9 mouse cellular contexts compared by ENCODE assay signal in the genomic region with DNA sequence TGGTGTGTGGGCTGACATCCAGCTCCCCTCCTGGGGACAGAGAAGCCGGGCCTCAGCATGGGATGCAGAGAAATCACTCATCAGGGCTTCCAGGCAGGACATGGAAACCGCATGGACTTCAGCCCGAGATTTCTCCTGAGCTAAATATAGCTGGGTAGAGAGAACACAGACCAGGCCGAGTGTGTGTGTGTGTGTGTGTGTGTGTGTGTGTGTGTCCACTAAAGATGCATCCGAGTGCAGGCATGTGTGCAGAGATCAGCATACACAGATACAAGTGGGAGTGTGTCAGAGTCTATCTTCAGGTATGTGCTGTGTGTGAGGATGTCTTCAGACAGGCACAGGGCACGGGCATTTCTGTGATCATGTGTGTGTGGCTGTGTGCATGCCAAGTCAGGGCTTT. TPM values are rescaled to one million over a fixed set of nuclear protein-coding genes. Genes with fewer than 3 reads are reported as not detected.
DNase-seq lines count a peak whose midpoint lies in the region; ATAC-seq and TF ChIP-seq lines count a peak whose summit lies in the region.
"Had no signal": no experiment of that assay in that cellular context is flagged by ENCODE, and none has a peak within 500 bp of the region (broad histone marks: within the 10 kb centered on the region; RNA-seq: fewer than 3 reads in every experiment).

No protein-coding gene starts in this region.

- 57% methylated on average over 6 of the region's 6 CpGs for WGBS in kidney, postnatal 0 days
- 44% methylated on average over 6 of the region's 6 CpGs for WGBS in intestine, postnatal 0 days
- 63% methylated on average over 6 of the region's 6 CpGs for WGBS in forebrain, postnatal 0 days

- ATAC-seq in kidney, postnatal 0 days (replicated peaks; ENCODE audit: low FRiP score, low read depth) = peak; percentile 25; the same call in 1 of the 2 replicates
- ATAC-seq in intestine, postnatal 0 days = 0 out of 2 replicates have a peak, but pooled peaks have one; percentile 7
- ATAC-seq in forebrain, postnatal 0 days = no peak

- H3K27me3 ChIP-seq in kidney, postnatal 0 days (ENCODE audit: insufficient read depth, low read length) = no peaks in the 10 kb centered on the region
- no peaks in the 10 kb centered on the region for H3K27me3 ChIP-seq in intestine, postnatal 0 days (replicated peaks; ENCODE audit: control insufficient read depth, insufficient read depth, low read length)
- H3K27me3 ChIP-seq in forebrain, postnatal 0 days (ENCODE audit: insufficient read depth, low read length) = no peaks in the 10 kb centered on the region
- H3K27me3 ChIP-seq: forebrain, embryonic 15.5 days had no signal

- no peak overlapping the region for H3K9ac ChIP-seq in kidney, postnatal 0 days (ENCODE audit: low read depth, low read length)
- no peak overlapping the region for H3K9ac ChIP-seq in intestine, postnatal 0 days (ENCODE audit: low read depth, low read length)
- H3K9ac ChIP-seq in forebrain, postnatal 0 days = no peak overlapping the region
- H3K9ac ChIP-seq: forebrain, embryonic 15.5 days had no signal

- H3K4me1 ChIP-seq in kidney, postnatal 0 days (replicated peaks; ENCODE audit: insufficient read depth, low read length) = no peaks in the 10 kb centered on the region
- H3K4me1 ChIP-seq in intestine, postnatal 0 days (replicated peaks; ENCODE audit: control insufficient read depth, insufficient read depth, low read length) = 0 out of 2 replicates have a peak, but pooled peaks cover 2% of the 10 kb centered on the region
- no peaks in the 10 kb centered on the region for H3K4me1 ChIP-seq in forebrain, postnatal 0 days (ENCODE audit: insufficient read depth)

- H3K9me3 ChIP-seq in kidney, postnatal 0 days (replicated peaks; ENCODE audit: low read length) = no peaks in the 10 kb centered on the region
- H3K9me3 ChIP-seq in intestine, postnatal 0 days (ENCODE audit: control insufficient read depth) = no peaks in the 10 kb centered on the region
- H3K9me3 ChIP-seq in forebrain, postnatal 0 days (ENCODE audit: low read length) = no peaks in the 10 kb centered on the region
- H3K9me3 ChIP-seq: forebrain, embryonic 15.5 days had no signal

- TF ChIP-seq CTCF in kidney, postnatal 0 days (IDR thresholded peaks at IDR 0.05; ENCODE audit: low read depth) = no peak
- TF ChIP-seq CTCF in intestine, postnatal 0 days (IDR thresholded peaks at IDR 0.05; ENCODE audit: low read depth) = no peak
- no peak for TF ChIP-seq CTCF in forebrain, postnatal 0 days (IDR thresholded peaks at IDR 0.05; ENCODE audit: low read depth)

- H3K4me2 ChIP-seq in kidney, postnatal 0 days (ENCODE audit: low read length) = no peak overlapping the region
- no peak overlapping the region for H3K4me2 ChIP-seq in intestine, postnatal 0 days (replicated peaks; ENCODE audit: low read depth)
- H3K4me2 ChIP-seq in forebrain, postnatal 0 days (ENCODE audit: low read depth) = no peak overlapping the region
- H3K4me2 ChIP-seq: forebrain, embryonic 15.5 days had no signal

- no peak for DNase-seq in kidney, postnatal 0 days (ENCODE audit: low spot score)
- DNase-seq in kidney, postnatal 14 days = no peak
- peak; percentile 92 for DNase-seq in NIH3T3 (ENCODE audit: low read depth)
- peak; percentile 44 for DNase-seq in gastrocnemius, postnatal 10 days
- DNase-seq in forebrain, postnatal 0 days = no peak
- no peak for DNase-seq in spleen, adult 18-20 months
- DNase-seq: kidney, adult 8-10 months had no signal

- H3K27ac ChIP-seq in kidney, postnatal 0 days = 0 out of 2 replicates have a peak overlapping the region, but pooled peaks have one; percentile 19
- H3K27ac ChIP-seq in intestine, postnatal 0 days (ENCODE audit: low read depth, low read length) = no peak overlapping the region
- H3K27ac ChIP-seq in forebrain, postnatal 0 days (ENCODE audit: low read depth, low read length) = no peak overlapping the region
- H3K27ac ChIP-seq: forebrain, embryonic 15.5 days had no signal

- no peak overlapping the region for H3K4me3 ChIP-seq in kidney, postnatal 0 days (replicated peaks; ENCODE audit: low read depth, low read length)
- H3K4me3 ChIP-seq in intestine, postnatal 0 days (ENCODE audit: low read depth, low read length) = no peak overlapping the region
- no peak overlapping the region for H3K4me3 ChIP-seq in forebrain, postnatal 0 days (ENCODE audit: low read depth, low read length)
- H3K4me3 ChIP-seq: forebrain, embryonic 15.5 days had no signal

- H3K36me3 ChIP-seq in kidney, postnatal 0 days (ENCODE audit: insufficient read depth, low read length) = no peaks in the 10 kb centered on the region
- H3K36me3 ChIP-seq in intestine, postnatal 0 days (ENCODE audit: control insufficient read depth, insufficient read depth) = no peaks in the 10 kb centered on the region
- H3K36me3 ChIP-seq in forebrain, postnatal 0 days (ENCODE audit: insufficient read depth) = no peaks in the 10 kb centered on the region
- H3K36me3 ChIP-seq: forebrain, embryonic 15.5 days had no signal

RNA-seq across cellular contexts. Expression of a gene that starts 25.0 kb away (rescaled TPM):
- polyA plus RNA-seq in kidney, postnatal 0 days (2015; fragmentation: Nextera tagmentation; extraction: Ambion mirVana) = 17.4 and 20.8 TPM in 2 replicates
- total RNA-seq in gastrocnemius, postnatal 10 days (2021) = 10 to 100 TPM in 1 of 2 experiments, 1 to 10 TPM in 1; 9.0 to 15.9 TPM
- 19.9 and 20.1 TPM in 2 replicates for polyA plus RNA-seq in intestine, postnatal 0 days (2015; fragmentation: Nextera tagmentation; extraction: Ambion mirVana)
- total RNA-seq in forebrain, postnatal 0 days (2014; rRNA removed) = 5.0 and 5.8 TPM in 2 replicates
- 6.5 and 7.7 TPM in 2 replicates for polyA plus RNA-seq in forebrain, postnatal 0 days (2015; fragmentation: Nextera tagmentation; extraction: Ambion mirVana)

RNA-seq across cellular contexts. Expression of a gene that starts 36.8 kb away (rescaled TPM):
- polyA plus RNA-seq in kidney, postnatal 0 days (2015; fragmentation: Nextera tagmentation; extraction: Ambion mirVana) = 21.9 and 26.0 TPM in 2 replicates
- 10 to 100 TPM; 24.0 to 28.1 TPM for total RNA-seq in gastrocnemius, postnatal 10 days (2021)
- 12.5 and 12.9 TPM in 2 replicates for polyA plus RNA-seq in intestine, postnatal 0 days (2015; fragmentation: Nextera tagmentation; extraction: Ambion mirVana)
- 46.1 and 46.5 TPM in 2 replicates for total RNA-seq in forebrain, postnatal 0 days (2014; rRNA removed)
- 22.1 and 24.5 TPM in 2 replicates for polyA plus RNA-seq in forebrain, postnatal 0 days (2015; fragmentation: Nextera tagmentation; extraction: Ambion mirVana)

RNA-seq across cellular contexts. Expression of a gene that starts 54.1 kb away (rescaled TPM):
- polyA plus RNA-seq in kidney, postnatal 0 days (2015; fragmentation: Nextera tagmentation; extraction: Ambion mirVana) = 434 and 437 TPM in 2 replicates
- 100 to 1,000 TPM; 113 to 127 TPM for total RNA-seq in gastrocnemius, postnatal 10 days (2021)
- 358 and 367 TPM in 2 replicates for polyA plus RNA-seq in intestine, postnatal 0 days (2015; fragmentation: Nextera tagmentation; extraction: Ambion mirVana)
- 214 and 233 TPM in 2 replicates for total RNA-seq in forebrain, postnatal 0 days (2014; rRNA removed)
- 381 and 448 TPM in 2 replicates for polyA plus RNA-seq in forebrain, postnatal 0 days (2015; fragmentation: Nextera tagmentation; extraction: Ambion mirVana)

RNA-seq across cellular contexts. Expression of a gene that starts 59.9 kb away (rescaled TPM):
- 3.4 TPM in 2 replicates for polyA plus RNA-seq in kidney, postnatal 0 days (2015; fragmentation: Nextera tagmentation; extraction: Ambion mirVana)
- 1 to 10 TPM; 1.7 to 2.0 TPM for total RNA-seq in gastrocnemius, postnatal 10 days (2021)
- polyA plus RNA-seq in intestine, postnatal 0 days (2015; fragmentation: Nextera tagmentation; extraction: Ambion mirVana) = 0.81 and 1.2 TPM in 2 replicates
- total RNA-seq in forebrain, postnatal 0 days (2014; rRNA removed) = 64.5 and 91.4 TPM in 2 replicates
- polyA plus RNA-seq in forebrain, postnatal 0 days (2015; fragmentation: Nextera tagmentation; extraction: Ambion mirVana) = 76.2 and 85.7 TPM in 2 replicates

Comparison
In these comparisons a context has a peak if more than half of its experiments do, and no peak if none do; other contexts are left out.
1. DNase-seq: peak in NIH3T3 (single experiment) and gastrocnemius, postnatal 10 days (single experiment); none in kidney, postnatal 0 days (single experiment), kidney, postnatal 14 days (single experiment), forebrain, postnatal 0 days (single experiment) and spleen, adult 18-20 months (0 of 2).